Mouse (Mus musculus) limb, embryonic 13.5 days (tissue): ENCODE data around the gene Hyal1. TPM values are rescaled to one million over a fixed set of nuclear protein-coding genes. Genes with fewer than 3 reads are reported as not detected.
A peak's percentile ranks its signal among the peaks of the same experiment; 100 is the strongest.

ENCODE experiments used
- ATAC-seq: fragments of 200-750 bp; cut with Nextera tagmentation; 2 replicates; pipeline ENCODE4 v1.8.0; 2017; ENCODE audit warnings: low read depth, moderate number of reproducible peaks, moderate TSS enrichment; ENCODE audit not compliant: low FRiP score
- H3K27ac ChIP-seq: fragments of 300-500 bp; sonication (generic); 2 replicates; pipeline ENCODE4 v1.5.1; 2015; ENCODE audit warnings: inconsistent platforms, mild to moderate bottlenecking, moderate library complexity
- H3K27me3 ChIP-seq: fragments of 300-500 bp; sonication (generic); 2 replicates; pipeline ENCODE4 v1.6.1; 2015; ENCODE audit warnings: mild to moderate bottlenecking, inconsistent platforms
- H3K36me3 ChIP-seq: fragments of 300-500 bp; sonication (generic); 2 replicates; pipeline ENCODE4 v1.6.1; 2015; ENCODE audit warnings: inconsistent platforms, mild to moderate bottlenecking, moderate library complexity
- H3K4me1 ChIP-seq: fragments of 300-500 bp; sonication (generic); 2 replicates; pipeline ENCODE4 v1.6.1; 2015; ENCODE audit warnings: inconsistent platforms
- H3K4me2 ChIP-seq: fragments of 300-500 bp; sonication (generic); replicated peaks from 2 replicates; pipeline ENCODE4 v1.6.1; 2015; ENCODE audit warnings: inconsistent platforms, mild to moderate bottlenecking, moderate library complexity
- H3K4me3 ChIP-seq: fragments of 300-500 bp; sonication (generic); 2 replicates; pipeline ENCODE4 v1.5.1; 2015; ENCODE audit warnings: moderate library complexity, mild to moderate bottlenecking, inconsistent platforms
- H3K9ac ChIP-seq: fragments of 300-500 bp; sonication (generic); 2 replicates; pipeline ENCODE4 v1.6.1; 2015; ENCODE audit warnings: mild to moderate bottlenecking, inconsistent platforms
- H3K9me3 ChIP-seq: fragments of 300-500 bp; sonication (generic); 2 replicates; pipeline ENCODE4 v1.6.1; 2016; ENCODE audit warnings: inconsistent platforms
- WGBS: fragments of 180-500 bp; shearing (Covaris S2); methylation state at CpG from one replicate; pipeline ENCODE4 v1.1.7; 2015; 5-methylcytosine and 5-hydroxymethylcytosine counted together
- polyA plus RNA-seq: library from polyadenylated mRNA; unstranded; fragments of >200 nt; fragmentation: Nextera tagmentation; extraction: Ambion mirVana; gene quantifications from 2 replicates; pipeline ENCODE4 v1.2.1, GENCODE M21; 2015

Hyal1 gene
- polyA plus RNA-seq, 1 experiment from 2014 or later, result 13.4 TPM

DNA sequence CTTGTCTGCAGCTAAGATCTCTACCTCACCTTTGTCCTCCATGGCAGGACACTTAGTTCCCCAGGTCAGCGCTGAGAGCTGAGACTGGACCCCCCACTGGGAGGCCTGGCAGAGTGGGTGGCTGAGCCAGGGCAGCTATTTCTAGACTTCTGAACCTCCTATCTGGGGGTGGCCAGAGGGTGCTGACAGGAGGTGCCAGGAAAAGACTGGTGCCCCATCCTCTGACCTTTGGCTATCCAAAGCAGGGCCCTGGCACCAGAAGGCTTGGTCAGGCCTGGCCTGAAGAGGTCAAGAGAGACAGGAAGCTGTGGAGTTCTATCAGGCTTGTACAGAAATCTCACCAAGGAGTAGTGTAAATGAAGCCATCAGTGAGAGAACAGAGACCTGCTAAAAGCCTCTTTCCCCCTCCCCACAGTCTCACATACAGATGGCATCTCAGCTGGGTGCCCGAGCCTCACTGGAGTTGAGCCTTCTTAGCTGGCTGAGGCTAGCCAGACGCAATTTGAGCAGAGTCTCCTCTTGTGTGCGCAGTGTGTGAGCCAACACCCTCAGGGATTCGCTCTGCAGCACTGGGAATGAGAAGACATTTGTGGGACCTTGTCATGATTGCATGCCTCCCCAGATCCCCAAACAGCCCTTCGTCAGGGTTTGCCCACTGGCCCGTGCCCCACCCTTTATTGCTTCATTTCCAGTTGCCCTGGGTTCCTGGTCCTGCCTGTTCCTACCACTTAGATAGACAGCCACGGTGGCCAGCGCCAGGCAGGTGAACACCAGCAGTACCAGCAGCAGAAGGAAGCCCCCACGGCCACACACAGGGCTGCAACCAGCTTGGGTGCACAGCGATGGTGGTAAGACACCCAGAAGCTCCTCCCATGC lies 16.6 kb downstream of the Hyal1 start:
- peaks cover 60% of the 10 kb centered on the region for H3K36me3 ChIP-seq
- 80% methylated on average over 11 of the region's 11 CpGs for WGBS
- H3K4me2 ChIP-seq, result no peak overlapping the region
- H3K4me3 ChIP-seq, result no peak overlapping the region
- ATAC-seq, result no peak
- H3K27me3 ChIP-seq, result no peaks in the 10 kb centered on the region
- no peak overlapping the region for H3K27ac ChIP-seq
- H3K9ac ChIP-seq, result no peak overlapping the region
- H3K4me1 ChIP-seq, result peaks cover 8% of the 10 kb centered on the region
- no peaks in the 10 kb centered on the region for H3K9me3 ChIP-seq

DNA sequence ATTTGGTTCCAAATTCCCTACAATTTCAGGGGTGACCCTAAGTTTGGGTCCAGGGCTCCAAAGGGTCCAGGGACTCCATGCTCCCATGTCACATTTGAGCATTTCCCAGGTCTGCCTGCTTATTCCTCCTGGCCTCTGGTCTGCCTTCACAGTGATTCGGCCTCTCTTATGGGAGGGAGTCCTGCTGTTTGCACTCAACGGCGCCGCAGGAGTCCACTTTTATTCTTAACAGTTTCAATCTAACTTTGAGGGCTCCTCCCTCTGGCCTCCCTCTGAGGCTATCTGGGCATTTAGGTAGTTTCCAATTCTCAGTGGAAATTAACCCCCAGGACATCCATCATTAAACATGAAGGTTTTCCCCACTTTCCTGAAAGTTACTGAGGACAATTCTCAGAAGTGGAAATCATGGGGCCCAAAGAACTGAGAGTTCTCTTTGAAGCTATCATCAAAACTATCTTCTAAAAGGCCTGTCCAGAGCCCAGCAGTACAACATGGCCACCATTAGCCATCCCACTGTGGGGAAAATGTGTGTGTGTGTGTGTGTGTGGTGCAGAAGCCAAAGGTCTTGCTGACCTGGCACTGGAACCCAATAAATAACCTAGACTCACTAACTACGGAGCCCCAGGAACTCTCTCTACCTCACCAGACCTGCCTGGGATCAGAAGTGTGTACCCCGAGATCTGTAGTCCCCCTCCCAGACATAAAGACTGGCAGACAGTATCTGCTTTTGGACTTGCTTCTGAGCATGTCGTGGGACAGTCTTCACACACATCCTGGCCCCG lies 17.7 kb downstream of the Hyal1 start:
- ATAC-seq, result no peak
- H3K4me1 ChIP-seq, result no peaks in the 10 kb centered on the region
- H3K36me3 ChIP-seq, result peaks cover 68% of the 10 kb centered on the region
- H3K4me2 ChIP-seq, result no peak overlapping the region
- H3K27ac ChIP-seq, result no peak overlapping the region
- H3K9ac ChIP-seq, result no peak overlapping the region
- no peaks in the 10 kb centered on the region for H3K27me3 ChIP-seq
- H3K9me3 ChIP-seq, result no peaks in the 10 kb centered on the region
- H3K4me3 ChIP-seq, result no peak overlapping the region
- WGBS, result 74% methylated on average over 8 of the region's 8 CpGs

DNA sequence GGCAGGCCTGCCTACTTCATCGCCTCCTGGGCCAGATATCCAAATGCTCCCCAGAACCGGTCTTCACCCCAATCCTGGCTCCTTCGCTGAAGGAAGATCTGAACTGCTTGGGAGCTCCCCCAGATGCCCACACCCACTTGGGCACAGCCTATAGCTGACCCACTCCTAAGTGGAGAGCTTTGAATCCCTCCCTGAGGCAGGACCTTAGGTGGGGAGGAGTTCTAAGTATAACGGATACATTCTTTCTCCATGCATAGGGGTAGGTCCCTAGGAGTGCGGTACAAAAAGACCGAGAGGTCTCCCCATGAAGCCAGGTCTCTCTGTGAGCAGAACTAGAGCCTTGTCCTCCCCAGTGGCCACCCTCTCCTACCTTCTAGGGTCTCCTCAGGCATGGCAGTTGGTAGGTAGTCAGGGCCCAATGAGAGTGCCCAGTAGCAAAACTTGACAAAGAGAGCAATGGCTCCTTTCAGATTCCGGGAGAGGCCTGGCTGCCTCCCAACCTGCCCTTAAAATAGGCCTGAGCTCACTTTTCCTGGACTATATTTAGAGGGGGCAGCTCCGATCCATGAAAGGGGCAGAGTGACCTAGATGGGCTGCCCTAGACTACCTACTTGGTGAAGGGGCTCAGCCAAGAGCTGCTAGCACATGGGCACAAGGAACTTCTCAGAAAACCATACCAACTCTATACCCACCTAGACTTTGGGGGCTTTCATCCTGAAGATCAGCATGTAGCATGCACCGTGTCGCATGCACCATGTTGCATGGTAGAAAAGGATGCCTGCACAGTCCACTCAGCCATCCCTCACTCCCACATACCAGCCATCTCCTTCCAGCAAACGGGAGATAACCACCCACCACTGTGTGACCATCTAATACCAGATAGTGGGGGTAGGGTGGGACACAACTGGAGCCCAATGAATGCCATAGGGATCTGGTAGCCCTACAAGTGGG lies 20.2 kb downstream of the Hyal1 start:
- 90% methylated on average over 11 of the region's 11 CpGs for WGBS

DNA sequence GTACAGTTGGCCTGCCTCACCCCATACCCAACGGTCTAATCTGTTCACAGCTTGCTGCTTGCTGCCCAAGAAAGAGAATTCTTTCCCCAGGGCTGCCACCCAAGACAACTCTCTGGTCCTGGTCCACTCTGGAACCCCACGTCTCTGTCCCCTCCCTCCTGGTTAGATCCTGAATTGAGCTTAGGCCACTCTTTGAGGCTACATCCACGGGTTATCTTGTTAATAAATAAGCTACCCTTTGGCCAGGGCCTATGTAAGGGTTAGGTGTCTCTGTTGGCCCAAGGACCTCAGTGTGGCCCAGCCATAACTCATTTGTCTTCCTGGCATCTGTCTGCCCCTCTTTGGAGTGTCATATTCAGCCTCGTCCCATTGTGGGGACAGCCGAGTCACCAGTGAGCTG lies 21.7 kb downstream of the Hyal1 start:
- peaks cover 11% of the 10 kb centered on the region for H3K4me1 ChIP-seq
- no peak overlapping the region for H3K9ac ChIP-seq
- ATAC-seq, result no peak
- H3K9me3 ChIP-seq, result no peaks in the 10 kb centered on the region
- peaks cover 29% of the 10 kb centered on the region for H3K36me3 ChIP-seq
- no peak overlapping the region for H3K4me3 ChIP-seq
- 80% methylated on average over 5 of the region's 5 CpGs for WGBS
- 0 out of 2 replicates have a peak, but pooled peaks cover 2% of the 10 kb centered on the region for H3K27me3 ChIP-seq
- no peak overlapping the region for H3K27ac ChIP-seq
- H3K4me2 ChIP-seq, result no peak overlapping the region

More for the DNA sequence above, 20.2 kb downstream of the Hyal1 start:
- Histone ChIP-seq H3K27ac (no peak overlapping the region), H3K27me3 (0 out of 2 replicates have a peak, but pooled peaks cover 2% of the 10 kb centered on the region), H3K4me2 (no peak overlapping the region), H3K9ac (no peak overlapping the region), H3K36me3 (peaks cover 44% of the 10 kb centered on the region), H3K9me3 (no peaks in the 10 kb centered on the region), H3K4me1 (0 out of 2 replicates have a peak, but pooled peaks cover 2% of the 10 kb centered on the region), H3K4me3 (no peak overlapping the region)
- no peak for ATAC-seq

DNA sequence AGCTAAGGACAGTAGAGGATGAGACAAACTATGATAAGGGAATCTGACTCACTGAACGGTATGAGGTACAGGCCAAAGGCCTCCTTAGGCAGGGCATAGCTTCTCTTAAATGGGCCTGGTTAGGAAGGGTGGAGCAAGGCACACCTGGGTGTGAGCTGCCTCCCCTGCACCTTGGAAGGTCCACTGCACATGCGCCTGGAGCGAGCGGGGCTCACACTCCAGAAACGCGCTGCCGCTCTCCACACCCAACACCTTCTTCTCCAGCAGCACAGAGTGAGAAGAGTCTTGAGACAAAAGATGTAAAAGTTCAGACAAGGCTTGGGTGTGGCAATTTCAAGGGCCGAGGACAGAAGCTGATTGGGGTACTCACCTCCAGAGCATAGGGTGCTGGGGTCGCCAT lies 22.7 kb downstream of the Hyal1 start:
- 86% methylated on average over 9 of the region's 9 CpGs for WGBS
- Histone ChIP-seq H3K4me2 (no peak overlapping the region), H3K27ac (no peak overlapping the region), H3K9ac (no peak overlapping the region), H3K9me3 (no peaks in the 10 kb centered on the region), H3K4me3 (no peak overlapping the region), H3K27me3 (0 out of 2 replicates have a peak, but pooled peaks cover 2% of the 10 kb centered on the region), H3K36me3 (peaks cover 18% of the 10 kb centered on the region), H3K4me1 (peaks cover 21% of the 10 kb centered on the region)
- no peak for ATAC-seq

DNA sequence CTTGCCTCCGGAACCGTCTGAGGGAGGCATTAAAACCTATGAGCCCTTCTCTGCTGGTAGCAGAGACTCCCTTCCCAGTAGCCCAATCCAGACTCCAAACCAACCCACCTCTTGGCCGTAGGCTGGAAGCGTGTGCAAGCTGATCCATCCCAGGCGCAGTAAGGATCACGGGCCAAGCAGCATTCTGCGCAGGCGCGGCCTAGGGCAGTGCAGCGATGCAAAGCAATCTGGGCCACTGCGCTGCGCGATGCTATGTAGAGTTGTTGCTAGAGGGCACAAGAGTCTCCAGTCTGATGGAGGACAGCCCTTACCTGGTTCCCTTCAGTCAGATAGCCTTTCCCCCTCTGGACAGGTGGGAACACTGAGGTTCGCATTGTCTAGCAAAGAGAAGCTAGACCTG lies 23.1 kb downstream of the Hyal1 start:
- 0 out of 2 replicates have a peak, but pooled peaks cover 2% of the 10 kb centered on the region for H3K27me3 ChIP-seq
- H3K36me3 ChIP-seq, result peaks cover 14% of the 10 kb centered on the region; the same call in 1 of the 2 replicates
- no peak for ATAC-seq
- H3K9me3 ChIP-seq, result no peaks in the 10 kb centered on the region
- H3K9ac ChIP-seq, result no peak overlapping the region
- peaks cover 26% of the 10 kb centered on the region for H3K4me1 ChIP-seq
- 63% methylated on average over 14 of the region's 14 CpGs for WGBS
- H3K4me3 ChIP-seq, result no peak overlapping the region
- H3K4me2 ChIP-seq, result no peak overlapping the region
- no peak overlapping the region for H3K27ac ChIP-seq

DNA sequence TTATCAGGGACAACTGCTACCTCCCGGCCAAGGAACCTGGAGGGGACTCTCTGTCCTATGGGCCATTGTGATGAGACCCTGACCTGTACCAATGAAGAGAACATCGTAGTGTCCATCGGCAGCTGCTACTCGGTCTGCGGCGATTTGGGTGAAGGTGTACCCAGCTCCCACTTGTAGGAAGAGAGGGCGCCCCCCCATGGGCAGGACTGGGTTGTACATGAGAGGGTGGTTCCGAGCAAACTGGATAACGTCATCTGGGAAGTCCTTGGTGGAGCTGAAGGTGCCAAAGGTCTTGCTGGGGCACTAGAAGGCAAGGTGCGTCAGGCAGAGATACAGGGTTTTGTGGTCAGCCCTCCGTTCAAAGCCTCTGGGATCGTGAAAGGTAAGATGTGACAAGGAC lies 24.0 kb downstream of the Hyal1 start:
- H3K4me2 ChIP-seq, result no peak overlapping the region
- WGBS, result 80% methylated on average over 12 of the region's 12 CpGs
- H3K4me1 ChIP-seq, result peaks cover 35% of the 10 kb centered on the region
- H3K36me3 ChIP-seq, result peaks cover 13% of the 10 kb centered on the region; the same call in 1 of the 2 replicates
- 0 out of 2 replicates have a peak, but pooled peaks cover 2% of the 10 kb centered on the region for H3K27me3 ChIP-seq
- H3K9me3 ChIP-seq, result no peaks in the 10 kb centered on the region
- ATAC-seq, result no peak
- no peak overlapping the region for H3K9ac ChIP-seq
- H3K4me3 ChIP-seq, result no peak overlapping the region
- H3K27ac ChIP-seq, result no peak overlapping the region

DNA sequence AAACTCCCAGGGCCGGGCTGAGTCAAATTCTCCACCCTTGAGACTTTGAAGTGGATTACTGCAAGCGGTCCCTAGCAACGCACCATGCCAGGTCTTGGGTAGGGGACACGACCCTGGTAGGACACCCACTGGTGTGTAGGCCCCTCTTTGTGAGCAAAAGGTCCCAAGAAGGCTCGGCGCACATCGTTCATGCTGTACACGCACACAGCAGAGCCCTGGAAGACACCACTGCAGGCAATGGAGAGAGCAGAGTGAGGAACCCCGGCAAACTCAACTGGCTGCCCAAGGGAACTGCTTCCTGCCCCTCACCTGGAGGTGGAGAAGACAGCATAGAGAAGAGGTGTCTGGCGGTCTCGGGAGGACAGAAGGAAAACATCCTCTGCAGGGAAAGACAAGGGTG lies 24.5 kb downstream of the Hyal1 start:
- H3K27ac ChIP-seq, result no peak overlapping the region
- no peak overlapping the region for H3K4me2 ChIP-seq
- ATAC-seq, result no peak
- WGBS, result 80% methylated on average over 11 of the region's 11 CpGs
- no peak overlapping the region for H3K9ac ChIP-seq
- H3K4me1 ChIP-seq, result peaks cover 40% of the 10 kb centered on the region
- H3K27me3 ChIP-seq, result 0 out of 2 replicates have a peak, but pooled peaks cover 2% of the 10 kb centered on the region
- H3K4me3 ChIP-seq, result no peak overlapping the region
- peaks cover 13% of the 10 kb centered on the region; the same call in 1 of the 2 replicates for H3K36me3 ChIP-seq
- H3K9me3 ChIP-seq, result no peaks in the 10 kb centered on the region

DNA sequence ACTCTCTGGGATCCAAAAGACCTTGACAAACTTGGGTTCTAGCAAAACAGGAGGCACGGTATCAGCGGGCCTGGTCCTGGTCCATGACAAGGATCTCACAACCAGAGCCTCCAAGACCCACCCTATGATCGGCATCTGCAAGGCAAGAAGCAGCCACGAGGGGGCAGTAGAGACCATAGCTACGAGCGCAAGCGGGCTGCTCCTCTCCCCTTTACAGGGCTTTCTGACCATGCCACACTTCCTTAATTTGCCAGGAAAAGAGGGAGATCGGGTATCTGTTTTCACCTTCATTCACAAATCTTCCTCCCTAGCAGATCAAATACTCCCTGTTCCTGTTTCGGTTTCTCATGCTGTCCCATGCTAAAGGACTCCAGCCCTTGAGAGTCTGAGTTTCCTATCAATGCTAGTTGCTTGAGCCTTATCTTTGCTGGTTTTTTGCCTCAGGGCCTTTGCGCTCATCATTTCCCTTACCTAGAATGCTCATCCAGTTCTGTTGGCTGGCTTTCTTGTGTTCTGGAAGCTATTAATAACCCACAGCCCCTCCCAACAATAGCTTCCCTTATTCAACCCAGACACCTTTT lies 25.4 kb downstream of the Hyal1 start:
- Histone ChIP-seq H3K4me2 (peak overlapping the region; percentile 17; the same call in 1 of the 2 replicates), H3K36me3 (peaks cover 13% of the 10 kb centered on the region; the same call in 1 of the 2 replicates), H3K9ac (peak overlapping the region; percentile 35; the same call in 1 of the 2 replicates), H3K4me3 (no peak overlapping the region), H3K27ac (peak overlapping the region; percentile 67; the same call in 1 of the 2 replicates), H3K9me3 (no peaks in the 10 kb centered on the region), H3K27me3 (0 out of 2 replicates have a peak, but pooled peaks cover 2% of the 10 kb centered on the region), H3K4me1 (peaks cover 49% of the 10 kb centered on the region)
- peak; percentile 73 for ATAC-seq
- WGBS, result 15% methylated on average over 10 of the region's 10 CpGs

DNA sequence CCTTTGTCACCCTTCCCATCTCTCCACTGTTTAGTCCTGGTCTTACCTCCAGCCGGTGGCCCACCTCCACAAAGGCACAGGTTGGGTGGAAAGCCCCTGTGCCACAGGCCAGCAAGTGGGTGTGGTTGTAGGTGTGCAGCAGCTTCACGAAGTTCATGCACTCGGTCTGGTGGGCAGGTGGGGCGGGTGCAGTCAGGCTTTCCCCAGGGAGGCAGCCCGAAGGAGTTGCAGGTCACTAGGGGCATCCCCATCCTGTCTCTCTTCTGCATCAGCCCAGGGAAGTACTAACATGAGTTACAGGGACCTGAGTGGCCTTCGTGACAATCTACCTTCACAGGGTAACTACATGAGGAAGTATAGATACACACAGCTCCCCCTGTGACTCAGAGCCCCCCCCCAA lies 26.5 kb downstream of the Hyal1 start:
- H3K4me1 ChIP-seq, result peaks cover 60% of the 10 kb centered on the region
- ATAC-seq, result no peak
- 0 out of 2 replicates have a peak, but pooled peaks cover 2% of the 10 kb centered on the region for H3K27me3 ChIP-seq
- H3K4me3 ChIP-seq, result no peak overlapping the region
- H3K27ac ChIP-seq, result no peak overlapping the region
- no peaks in the 10 kb centered on the region for H3K9me3 ChIP-seq
- H3K9ac ChIP-seq, result 0 out of 2 replicates have a peak overlapping the region, but pooled peaks have one; percentile 4
- H3K36me3 ChIP-seq, result peaks cover 11% of the 10 kb centered on the region; the same call in 1 of the 2 replicates
- 81% methylated on average over 6 of the region's 6 CpGs for WGBS
- H3K4me2 ChIP-seq, result no peak overlapping the region
